In the genomic region with DNA sequence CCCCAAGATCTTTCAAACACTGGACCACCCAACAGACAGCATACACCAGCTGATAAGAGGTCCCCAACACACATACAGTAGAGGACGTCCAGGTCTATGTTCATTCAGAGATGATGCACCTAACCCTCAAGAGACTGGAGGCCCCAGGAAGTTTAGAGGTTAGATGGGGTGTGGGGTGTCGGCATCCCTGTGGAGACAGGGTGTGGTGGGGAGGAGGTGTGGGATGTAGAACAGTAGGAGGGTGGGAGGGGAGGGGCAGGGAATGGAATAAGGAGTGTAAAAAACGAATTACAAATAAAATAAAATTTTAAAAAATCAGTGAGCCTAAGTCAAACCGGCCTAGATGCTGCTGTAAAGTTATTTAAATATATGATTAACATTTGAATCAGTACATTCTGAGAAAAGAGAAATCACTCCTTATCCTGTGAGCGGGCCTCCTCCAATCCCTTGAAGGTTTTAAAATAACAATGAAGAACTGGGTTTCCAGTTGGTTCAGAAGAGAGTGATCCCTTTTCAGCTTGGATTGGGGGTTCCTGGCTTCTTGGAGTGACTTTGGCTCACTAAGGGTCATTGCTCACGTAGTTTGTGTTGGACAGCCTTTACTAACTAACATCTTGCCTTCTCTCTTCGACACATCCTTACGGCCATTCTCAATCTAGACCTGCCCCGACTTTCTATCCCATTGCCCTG, we compare ENCODE assay signal across 15 mouse cellular contexts.
"Had no signal": no experiment of that assay in that cellular context is flagged by ENCODE, and none has a peak within 500 bp of the region (broad histone marks: within the 10 kb centered on the region; RNA-seq: fewer than 3 reads in every experiment).

No protein-coding gene starts in this region.

- DNase-seq: retina, postnatal 1 day; right cerebral cortex, adult 18-20 months; right cerebral cortex, postnatal 14 days; right cerebral cortex, postnatal 25 days; right cerebral cortex, postnatal 4 days; spleen, adult 18-20 months; thymus, adult 18-20 months; thymus, adult 2 months; thymus, postnatal 14 days; thymus, postnatal 25 days; thymus, postnatal 36 days; thymus, postnatal 4 days had no signal

- H3K4me3 ChIP-seq: neural tube, embryonic 15.5 days; stomach, embryonic 15.5 days had no signal

- H3K27me3 ChIP-seq: neural tube, embryonic 15.5 days; stomach, embryonic 15.5 days had no signal

- H3K4me2 ChIP-seq: neural tube, embryonic 15.5 days; stomach, embryonic 15.5 days had no signal

- H3K9ac ChIP-seq: neural tube, embryonic 15.5 days; stomach, embryonic 15.5 days had no signal

- H3K36me3 ChIP-seq: neural tube, embryonic 15.5 days; stomach, embryonic 15.5 days had no signal

- H3K4me1 ChIP-seq: neural tube, embryonic 15.5 days; stomach, embryonic 15.5 days had no signal

- H3K27ac ChIP-seq: neural tube, embryonic 15.5 days; stomach, embryonic 15.5 days; stomach, postnatal 0 days had no signal

- H3K9me3 ChIP-seq: stomach, embryonic 15.5 days had no signal
